Mouse (Mus musculus) gastrocnemius, postnatal 10 days (tissue): Measurements from ENCODE around the gene Slamf9. TPM values are rescaled to one million over a fixed set of nuclear protein-coding genes. Genes with fewer than 3 reads are reported as not detected.

Source experiments
- DNase-seq: peaks from one replicate; pipeline ENCODE4 v3.0.0; 2021; ENCODE audit warnings: mixed read lengths
- long read RNA-seq, 2 experiments: library from polyadenylated mRNA; stranded (forward); transcript quantifications; one replicate each; pipeline ENCODE4 v2.0.0; 2021
- total RNA-seq, 2 experiments: library from RNA; stranded (reverse); gene quantifications; 2 replicates each; pipeline ENCODE4 v1.2.3; 2021

Slamf9 gene
- total RNA-seq = under 1 TPM; 0.42 to 0.72 TPM
- long read RNA-seq, experiment 1 = 0 reads
- long read RNA-seq, experiment 2, partial matches to known transcripts = 0 of 1 reads
- long read RNA-seq, experiment 2, other reads (novel, unspliced or antisense) = 0 of 1 reads

DNA sequence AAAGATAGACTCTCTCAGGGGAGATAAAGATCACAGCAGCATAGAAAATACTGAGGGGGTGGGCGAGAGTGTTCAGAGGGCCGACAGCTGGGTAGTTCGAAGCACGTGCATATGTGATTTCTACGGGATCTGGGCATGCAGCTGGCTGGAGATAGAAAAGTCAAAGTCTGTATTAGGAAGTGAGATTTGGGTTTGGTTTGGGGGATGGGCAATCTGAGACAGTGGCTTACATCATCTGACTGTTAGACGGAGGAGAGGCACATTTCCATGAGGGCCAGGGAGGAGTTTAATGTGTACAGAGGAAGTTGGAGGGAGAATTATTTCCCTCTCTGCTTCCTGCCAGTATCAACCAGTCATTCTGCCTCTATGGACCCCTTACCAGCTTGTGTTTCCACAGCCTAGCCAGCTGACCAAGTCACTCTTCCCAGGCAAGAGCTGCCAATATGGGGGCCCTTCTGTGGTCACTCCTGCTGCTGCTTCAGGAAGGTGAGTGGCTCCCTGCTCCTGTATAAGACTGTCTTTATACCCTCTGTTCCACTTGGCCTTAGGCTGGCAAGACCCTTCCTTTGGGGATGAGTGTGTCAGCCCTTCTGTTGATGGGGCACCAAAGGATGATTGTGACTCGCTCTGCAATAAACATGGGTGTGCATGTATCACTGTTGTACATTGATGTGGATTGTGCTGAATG, at the start of gene Slamf9:
Gene Slamf9 (plus strand): TSS at position 305 of the 688 bp plus-strand sequence.
- no peak for DNase-seq

DNA sequence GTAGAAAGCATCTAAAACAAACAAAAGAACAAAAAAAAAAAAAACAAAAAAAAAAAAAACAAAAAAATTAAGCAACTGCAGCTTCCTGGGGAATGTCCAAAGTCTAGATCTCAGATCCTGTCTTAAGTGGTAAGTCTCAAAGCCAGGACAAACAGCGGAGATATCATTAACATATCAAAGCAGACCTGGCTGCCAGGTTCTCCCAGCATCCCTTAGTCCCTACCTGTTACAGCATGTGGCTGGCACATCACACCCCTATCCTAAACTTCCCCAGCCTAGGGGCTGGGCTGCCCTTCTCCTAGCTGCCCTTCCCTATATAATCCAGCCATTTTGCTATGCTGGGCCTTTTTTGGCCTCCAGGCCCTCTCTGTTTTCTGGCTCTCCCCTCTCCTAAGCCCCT, 48.7 kb upstream of the Slamf9 start:
- DNase-seq = no peak

DNA sequence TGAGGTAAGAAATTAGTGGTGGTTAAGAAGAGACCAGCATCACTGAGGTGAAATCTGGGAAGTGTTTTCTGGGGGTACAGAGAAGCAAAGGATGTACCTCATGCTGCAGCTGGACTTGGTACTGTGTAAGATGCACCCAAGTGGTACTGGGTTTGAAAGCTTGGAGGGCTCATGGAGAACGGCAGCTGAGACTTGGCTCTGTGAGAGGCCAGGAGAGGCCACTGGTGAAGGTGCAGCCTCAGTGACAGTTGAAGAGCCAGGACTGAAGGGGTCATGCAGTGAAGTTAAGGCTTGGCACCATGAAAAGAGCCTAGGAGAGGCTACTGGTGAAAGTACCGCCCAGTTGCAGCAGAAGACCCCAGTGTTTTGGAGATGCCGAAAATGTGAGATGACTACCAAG, 47.3 kb upstream of the Slamf9 start:
- no peak for DNase-seq

DNA sequence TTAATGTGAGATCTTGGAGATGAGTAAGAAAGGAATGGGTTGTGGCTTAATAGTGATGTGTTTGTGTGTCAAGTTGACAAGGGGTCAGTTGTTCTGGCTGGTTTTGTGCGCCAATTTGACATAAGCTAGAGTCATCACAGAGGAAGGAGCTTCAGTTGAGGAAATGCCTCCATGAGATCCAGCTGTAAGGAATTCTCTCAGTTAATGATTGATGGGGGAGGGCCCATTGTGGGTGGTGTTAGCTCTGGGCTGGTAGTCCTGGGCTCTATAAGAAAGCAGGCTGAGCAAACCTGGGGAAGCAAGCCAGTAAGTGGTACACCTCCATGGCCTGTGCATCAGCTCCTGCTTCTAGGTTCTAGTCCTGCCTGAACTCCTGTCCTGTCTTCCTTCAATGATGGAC, 46.5 kb upstream of the Slamf9 start:
- DNase-seq = no peak

DNA sequence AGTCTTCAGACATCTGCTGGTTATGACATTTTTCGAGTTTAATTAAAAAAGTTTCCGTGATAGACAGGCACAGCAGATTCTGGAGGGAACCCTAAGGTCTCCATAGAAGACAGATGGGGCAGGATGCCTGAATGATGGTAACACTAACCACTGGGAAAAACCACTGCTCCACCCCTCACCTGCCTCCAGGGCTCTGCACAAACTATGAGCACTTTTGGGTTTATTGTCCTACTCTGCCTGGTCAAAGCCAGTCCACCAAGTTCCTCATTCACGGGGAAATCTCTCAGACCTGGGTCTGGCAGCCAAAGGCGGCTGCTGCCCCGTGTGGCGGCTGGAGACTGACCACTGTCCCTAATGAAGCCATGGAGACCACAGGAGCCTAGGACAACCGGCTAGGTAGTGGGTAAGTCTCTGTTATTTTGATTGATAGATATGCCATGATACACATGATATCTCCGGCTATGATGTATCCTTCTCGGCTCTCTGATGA, 44.4 kb upstream of the Slamf9 start:
- DNase-seq = no peak

DNA sequence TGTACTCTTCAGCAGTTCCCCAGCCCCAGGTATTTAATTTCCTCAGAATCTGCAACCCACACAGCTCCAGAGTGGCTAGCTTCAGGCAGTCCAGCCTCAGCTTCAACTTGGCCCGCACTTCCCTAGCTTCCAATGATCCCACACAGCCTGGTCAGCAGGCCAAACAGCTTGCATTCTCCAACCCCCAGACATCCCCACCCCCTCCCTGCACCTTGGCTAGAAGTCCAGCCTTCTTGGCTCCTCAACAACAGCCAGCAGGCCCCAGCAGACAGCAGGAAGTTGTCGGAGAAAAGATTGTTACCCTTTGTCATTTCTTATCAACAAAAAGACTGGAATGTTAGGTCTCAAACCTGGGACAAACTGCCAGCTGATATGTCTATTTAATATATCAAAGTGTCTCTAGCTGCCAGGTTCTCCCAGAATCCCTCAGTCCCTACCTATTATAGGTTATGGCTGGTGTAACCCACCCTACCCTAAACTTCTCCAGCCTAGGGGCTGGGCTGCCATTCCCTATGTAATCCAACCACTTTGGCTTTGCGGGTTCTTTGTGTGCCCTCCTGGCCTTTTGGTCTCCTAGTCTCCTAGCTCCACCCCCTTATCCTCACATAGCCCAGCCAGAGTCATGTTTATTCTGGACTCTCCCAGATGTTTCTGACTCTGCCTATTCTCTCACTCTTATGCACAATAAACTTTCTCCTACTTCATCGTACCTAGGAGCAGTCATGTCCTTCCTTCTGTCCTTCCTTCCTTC, 43.1 kb upstream of the Slamf9 start:
- peak; percentile 47 for DNase-seq

DNA sequence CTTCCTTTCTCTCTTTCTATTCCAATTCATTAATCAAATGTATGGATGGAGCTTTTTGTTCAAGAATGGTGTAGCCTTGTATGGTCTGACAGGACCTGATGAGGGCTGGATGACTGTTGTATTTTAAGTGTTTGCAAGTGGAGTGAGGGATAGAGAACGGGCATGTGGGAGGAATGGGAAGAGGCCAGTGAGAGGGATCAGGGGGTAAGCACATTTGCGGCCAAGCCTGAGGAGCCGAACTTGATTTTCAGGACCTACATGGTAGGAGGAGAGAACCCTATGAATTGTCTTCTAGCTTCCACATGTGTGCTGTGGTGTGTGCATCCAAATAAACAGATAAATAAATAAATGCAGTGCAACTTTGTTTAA, 42.6 kb upstream of the Slamf9 start:
- no peak for DNase-seq

DNA sequence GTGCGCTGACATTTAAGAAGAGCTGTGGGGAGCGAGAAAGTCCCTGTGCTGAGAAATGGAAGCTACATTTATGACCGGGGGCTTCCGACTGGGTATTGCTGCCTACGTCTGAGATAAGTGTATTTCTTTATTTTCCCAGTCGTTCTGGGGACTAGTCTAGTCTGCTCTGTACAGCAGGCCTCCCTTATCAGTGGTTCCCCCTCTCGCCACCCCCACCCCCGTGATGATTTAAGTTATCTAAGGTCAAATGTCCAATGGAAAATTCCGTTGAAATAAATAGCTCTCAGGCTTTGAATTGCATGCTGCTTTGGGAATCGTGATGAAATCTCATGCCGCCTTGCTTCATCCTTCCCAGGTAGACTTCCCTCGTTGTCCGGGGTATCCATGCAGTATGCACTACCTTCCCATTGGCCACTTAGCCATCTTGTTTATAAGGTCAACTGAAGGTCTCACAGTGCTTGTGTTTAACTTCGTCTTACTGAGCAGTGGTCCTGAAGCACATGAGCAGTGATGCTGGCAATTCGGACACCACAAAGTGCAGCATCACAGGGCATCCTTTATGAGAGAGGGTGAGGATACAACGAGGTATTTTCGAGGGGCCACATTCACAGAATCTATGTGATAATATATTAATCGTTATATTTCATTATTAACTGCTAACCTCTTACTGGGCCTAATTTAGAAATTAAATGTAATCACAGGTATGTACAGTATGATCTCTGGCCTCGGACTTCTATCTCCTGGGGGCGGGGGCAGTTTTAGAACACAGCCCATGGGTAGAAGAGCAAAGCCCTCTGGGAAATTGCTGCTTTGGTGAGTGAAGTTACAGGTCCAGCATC, 41.9 kb upstream of the Slamf9 start:
- DNase-seq = no peak

DNA sequence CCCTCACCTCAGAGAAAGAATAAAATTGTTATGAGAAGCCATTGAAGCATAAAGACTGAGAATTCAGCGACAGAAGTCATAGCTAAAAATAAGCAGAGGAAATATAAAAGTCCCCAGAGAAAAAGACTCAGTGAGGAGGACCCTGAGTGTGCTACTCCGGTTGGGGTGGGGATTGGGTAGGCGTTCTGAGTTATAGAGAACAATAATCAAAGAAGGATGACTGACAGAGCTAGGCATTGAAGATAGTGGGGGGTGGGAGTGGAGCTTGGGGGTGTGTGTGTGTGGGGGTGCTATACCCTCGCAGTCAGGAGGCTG, 41.4 kb upstream of the Slamf9 start:
- no peak for DNase-seq

DNA sequence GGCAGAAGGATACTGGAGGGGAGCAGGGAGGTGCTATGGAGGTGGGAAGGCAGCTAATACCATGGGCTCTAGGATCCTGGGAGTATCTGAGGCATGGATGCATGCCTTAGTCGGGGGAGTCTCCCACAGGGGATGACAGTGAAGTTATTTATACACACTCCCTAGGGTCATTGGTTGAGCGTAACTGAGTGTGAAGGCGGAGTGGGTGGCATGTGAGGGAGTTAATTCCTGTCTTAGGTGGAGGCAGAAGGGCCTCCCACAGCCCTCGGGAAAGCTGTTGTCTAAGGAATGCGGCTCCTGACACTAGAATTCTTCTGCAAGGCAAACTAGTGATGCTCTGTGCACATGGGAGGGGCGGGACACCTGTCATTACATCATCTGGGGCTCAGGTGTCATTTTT, 38.4 kb upstream of the Slamf9 start:
- no peak for DNase-seq

DNA sequence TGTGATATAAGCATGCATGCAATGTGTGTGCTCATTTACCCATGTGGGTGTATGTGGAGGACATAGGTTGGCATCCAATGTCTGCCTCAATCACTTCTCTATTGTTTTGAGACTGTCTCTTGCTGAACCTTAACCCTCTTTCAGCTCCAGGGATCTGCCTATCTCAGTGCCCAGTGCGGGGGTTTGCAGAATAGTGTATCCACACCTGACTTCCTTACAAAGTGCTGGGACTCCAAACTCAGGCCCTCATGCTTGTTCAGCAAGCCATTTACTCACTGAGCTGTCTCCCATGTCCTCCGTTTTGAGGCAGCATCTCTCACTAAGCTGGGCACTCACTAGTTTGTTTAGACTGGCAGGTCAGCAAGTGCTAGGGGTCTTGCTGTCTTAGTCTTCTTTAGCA, 36.5 kb upstream of the Slamf9 start:
- DNase-seq = no peak

DNA sequence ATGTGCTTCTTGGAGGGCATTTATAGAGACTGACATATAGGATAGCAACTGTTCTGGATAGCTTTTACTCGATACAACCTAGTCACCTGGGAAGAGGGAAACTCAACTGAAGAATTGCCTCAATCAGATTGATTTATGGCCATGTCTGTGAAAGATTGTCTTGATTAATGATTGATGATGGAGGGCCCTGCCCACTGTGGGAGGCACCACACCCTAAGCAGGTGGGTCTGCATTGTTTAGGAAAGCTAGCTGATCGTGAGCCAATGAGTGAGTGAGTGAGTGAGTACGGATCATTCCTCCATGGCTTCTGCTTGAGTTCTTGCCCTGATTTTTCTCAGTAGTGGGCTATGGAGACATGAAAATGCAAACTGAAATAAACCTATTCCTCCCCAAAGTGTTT, 34.6 kb upstream of the Slamf9 start:
- no peak for DNase-seq

DNA sequence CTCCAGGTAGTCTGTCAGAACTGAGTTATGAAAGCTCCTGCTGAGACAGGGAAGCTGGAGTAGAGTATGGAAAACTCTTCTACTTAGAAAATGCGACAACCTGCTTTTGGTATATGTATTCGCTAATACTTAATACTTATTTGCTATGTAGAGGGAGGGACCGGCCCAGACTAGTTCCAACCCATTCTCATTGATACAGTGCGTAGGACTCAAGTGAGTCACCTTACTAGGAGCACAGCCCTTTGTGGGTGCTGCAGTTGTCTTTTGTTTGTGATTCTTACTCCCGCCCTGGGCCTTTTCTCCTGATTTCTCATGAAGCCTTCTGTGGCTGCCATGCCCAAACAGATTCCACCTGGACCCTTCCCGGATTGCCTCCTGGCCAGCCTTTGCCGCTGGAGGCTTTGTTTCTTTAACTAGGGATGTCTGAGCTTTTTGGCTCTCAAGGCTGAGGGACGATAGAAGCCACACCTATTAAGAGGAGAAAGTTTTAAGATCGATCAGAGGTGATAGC, 33.2 kb upstream of the Slamf9 start:
- DNase-seq = no peak

DNA sequence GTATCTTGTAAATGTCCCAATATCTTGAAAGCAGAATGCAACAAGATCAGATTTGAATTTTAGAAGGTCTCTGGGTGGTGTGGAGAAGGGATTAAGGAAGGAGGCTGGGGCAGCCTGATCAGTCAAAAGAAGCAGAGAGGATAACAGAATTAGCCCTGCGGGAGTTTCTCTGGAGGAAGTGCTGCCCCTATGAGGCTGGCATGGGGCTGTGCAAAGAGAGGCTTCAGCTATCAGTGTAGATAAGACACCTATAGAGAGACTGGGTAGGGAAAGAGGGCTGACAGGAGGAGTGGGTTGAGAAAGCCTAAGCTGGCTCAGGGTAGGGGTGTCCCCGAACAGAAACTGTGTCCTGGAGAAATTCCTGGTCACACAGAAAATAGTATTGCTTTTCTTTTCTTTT, 24.9 kb upstream of the Slamf9 start:
- no peak for DNase-seq

DNA sequence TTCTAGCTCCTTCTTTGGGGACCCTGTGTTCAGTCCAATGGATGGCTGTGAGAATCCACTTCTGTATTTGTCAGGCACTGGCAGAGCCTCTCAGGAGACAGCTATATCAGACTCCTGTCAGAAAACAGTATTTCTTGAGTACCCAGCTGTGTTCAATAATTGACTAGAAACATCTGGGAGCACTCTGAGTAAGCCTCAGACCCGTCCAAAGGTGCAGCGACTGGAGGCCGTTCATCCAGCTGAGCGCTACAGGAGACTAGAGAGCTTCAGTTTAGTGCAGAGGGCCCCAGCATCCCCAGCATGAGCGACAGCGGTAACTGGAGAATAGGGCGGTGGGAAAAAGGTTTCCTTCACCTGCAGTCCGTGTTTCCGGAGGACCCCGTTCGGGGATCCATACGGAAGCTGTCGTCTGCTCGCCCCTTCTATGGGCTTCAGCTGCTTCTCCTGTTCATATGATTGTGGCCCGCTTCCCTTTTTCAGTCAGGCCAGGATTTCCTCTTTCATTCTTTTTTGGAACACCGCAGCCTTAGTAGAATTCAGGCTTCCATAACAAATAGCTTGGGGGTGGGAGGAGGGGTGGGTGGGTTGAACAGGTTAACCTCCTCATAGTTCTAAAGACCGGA, 24.2 kb upstream of the Slamf9 start:
- no peak for DNase-seq

DNA sequence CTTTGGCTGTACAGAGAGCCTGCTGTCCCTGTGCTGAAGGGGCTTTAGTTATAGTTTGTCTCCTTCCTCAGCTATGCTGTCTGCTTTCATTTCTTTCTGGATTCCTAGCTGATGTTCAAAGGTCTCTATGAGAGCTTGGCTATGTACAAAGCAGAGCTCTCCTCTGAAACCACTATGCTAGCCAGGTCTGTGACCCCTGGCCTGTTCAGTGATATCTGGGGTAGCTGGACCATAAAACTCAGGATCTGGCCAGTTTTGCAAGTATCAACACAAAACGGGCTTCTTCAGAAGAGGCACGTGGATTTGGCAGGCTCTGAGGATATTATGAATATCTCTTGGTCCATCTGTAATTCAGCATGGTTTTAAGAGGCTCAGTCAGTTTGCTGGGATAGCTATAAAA, 22.2 kb upstream of the Slamf9 start:
- no peak for DNase-seq

DNA sequence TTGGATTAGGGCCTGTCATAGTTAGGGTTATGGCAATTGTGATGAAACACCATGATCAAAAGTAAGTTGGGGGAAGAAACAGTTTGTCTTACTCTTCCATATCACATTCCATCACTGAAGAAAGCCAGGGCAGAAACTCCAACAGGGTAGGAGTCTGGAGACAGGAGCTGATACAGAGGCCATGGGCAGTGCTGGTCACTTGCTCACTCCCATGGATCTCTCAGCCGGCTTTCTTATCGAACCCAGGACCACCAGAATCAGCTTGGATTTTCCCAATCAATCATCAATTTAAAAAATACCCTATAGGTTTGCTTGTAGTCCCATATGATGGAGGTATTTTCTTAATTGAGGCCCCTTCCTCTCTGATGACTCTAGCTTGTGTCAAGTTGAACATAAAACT, 21.3 kb upstream of the Slamf9 start:
- no peak for DNase-seq

DNA sequence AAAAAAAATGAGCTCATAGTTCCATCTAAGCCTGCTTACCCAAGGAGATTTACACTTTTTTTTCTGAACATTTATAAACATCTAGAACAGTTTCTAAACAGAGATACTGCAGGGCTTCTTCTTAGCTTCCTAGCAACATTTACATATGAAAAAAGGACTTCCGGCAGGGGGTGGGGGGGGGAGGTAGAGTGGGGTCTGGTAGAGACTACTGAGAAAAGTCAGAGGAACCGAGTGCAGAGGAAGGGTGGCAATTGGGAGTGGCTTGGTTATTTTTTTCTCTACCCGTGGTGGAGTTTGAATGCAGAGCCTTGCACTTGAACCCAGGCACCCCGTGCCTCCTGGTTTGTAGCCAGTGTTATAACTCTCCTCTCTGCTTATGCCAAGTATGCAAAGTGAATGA, 19.7 kb upstream of the Slamf9 start:
- DNase-seq = no peak

DNA sequence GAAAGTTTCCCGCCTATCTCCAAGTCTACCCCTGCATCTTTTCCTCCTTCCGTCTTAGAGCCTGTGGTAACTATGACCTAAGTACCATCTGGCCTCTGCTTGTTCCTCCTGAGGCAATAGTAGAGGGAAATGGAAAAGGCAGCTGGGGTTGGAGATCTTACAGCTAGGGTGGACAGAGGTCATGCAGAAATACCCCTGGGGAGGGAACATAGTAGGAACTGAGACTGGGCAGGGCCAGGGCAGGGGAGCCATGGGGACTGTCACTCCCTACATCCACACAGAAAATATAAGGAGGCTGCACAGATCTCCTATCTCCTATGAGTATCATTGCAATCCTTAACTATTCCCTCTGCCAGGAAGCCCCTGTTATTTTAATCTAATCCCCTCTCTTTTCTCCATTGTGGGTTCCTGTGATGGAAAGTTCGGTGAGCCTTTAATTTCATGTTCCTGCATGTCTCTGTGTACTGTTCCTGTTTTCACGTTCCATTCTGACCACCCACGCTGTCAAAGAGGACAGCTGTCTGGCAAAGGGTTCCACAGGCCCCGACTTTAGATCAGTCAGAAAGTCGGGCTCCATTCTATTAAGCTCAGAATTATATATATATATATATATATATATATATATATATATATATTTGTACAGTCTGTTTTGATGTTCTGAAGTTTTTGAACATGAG, 19.0 kb upstream of the Slamf9 start:
- DNase-seq = peak; percentile 13

DNA sequence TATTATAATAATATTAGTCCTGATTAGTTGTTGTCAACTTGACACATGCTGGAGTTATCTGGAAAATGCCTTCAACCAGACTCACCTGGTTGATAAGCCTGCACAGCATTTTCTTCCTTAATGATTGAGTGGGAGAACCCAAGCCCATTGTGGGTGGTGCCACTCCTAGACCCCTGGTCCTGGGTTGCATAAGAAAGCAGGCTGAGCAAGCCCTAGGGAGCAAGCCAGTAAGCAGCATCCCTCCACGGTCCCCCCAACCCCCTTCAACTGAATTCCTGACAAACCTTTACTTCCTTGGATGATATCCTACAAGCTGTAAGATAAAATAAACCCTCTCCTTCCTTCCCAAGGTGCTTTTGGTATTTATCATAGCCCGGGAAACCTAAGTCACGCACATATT, 18.0 kb upstream of the Slamf9 start:
- no peak for DNase-seq

DNA sequence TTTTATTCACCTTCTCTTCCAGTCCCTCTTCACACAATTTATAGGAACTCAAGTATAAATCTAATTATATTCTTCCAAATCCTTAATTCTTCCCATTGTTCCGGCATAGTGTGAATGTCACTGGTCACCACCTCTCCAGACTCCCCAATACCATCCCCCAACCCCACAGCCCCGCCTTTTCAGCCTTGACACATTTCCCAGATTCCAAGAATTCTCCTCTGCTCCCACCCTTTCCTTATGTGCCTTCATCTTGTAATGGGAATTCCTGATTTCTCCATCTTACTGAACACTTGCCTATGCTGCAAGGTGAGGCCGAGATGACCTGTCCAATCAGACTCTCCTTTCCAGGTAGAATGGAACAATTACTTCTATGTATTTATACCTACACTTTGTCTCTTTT, 17.1 kb upstream of the Slamf9 start:
- DNase-seq = no peak

DNA sequence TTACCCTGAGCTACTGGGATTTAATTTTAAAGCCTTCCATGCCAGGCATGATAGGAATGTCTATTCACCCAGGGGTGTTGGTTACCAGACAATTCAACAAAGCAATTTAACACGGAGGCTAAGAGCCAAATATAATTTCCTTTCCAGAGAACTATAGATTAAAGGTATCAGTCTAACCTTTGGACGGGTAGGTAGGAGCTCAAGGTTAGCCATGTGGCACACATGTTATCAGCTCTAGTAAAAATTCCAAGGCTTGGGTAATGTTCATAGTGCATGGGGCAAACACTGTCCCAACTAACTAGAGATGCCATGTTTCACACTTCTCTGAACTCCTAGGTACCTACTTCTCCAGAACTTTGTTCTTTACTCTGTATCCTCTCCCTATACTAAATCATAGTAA, 13.6 kb upstream of the Slamf9 start:
- no peak for DNase-seq
